Mouse (Mus musculus) erythroblast, embryonic 14.5 days (primary cell): ENCODE results near the gene Tmem175.

Experiments
- GATA1 ChIP-seq: IDR thresholded peaks from 2 replicates; pipeline ENCODE4 v1.6.1; 2012; ENCODE audit warnings: low read length, inconsistent platforms, mixed read lengths
- TAL1 ChIP-seq: IDR thresholded peaks from 3 replicates; pipeline ENCODE4 v1.6.1; 2012; ENCODE audit warnings: low read length, inconsistent platforms, mixed read lengths

DNA sequence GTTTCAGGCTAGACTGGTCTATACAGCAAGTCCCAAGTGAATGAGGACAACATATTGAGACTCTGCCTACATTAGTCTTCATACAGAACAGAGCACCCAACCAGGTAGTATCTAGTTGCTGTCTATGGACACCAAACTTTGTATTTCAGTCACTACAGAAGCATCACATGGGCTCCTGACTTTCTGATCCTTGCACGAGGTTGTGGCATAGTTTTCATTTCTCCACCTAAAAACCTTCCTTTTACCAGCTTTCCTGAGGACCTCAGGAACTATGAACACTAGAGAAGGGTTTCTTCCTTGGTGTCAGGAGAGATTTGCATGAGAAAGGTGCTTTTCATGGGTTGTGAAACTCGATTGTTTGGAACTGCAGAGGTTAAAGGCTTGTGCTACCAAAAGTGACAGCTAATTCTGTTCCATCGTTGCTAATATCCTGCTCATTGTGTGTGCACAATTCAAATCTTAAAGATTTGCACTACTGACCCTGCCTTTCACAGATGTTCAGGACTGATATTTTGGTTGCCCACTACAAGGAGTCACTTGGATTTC lies 38.9 kb downstream of the Tmem175 start:
- TF ChIP-seq TAL1 (no peak), GATA1 (no peak)
